Mouse (Mus musculus) megakaryocyte, embryonic 14.5 days (primary cell): ENCODE measurements around the gene Gpc5.

Experiments used
- FLI1 ChIP-seq: IDR thresholded peaks from 2 replicates; pipeline ENCODE4 v1.6.1; 2012; ENCODE audit warnings: low read length, inconsistent platforms, mixed read lengths
- GATA1 ChIP-seq: IDR thresholded peaks from 3 replicates; pipeline ENCODE4 v1.6.1; 2012; ENCODE audit warnings: mixed read lengths, low read length, inconsistent platforms, borderline replicate concordance

DNA sequence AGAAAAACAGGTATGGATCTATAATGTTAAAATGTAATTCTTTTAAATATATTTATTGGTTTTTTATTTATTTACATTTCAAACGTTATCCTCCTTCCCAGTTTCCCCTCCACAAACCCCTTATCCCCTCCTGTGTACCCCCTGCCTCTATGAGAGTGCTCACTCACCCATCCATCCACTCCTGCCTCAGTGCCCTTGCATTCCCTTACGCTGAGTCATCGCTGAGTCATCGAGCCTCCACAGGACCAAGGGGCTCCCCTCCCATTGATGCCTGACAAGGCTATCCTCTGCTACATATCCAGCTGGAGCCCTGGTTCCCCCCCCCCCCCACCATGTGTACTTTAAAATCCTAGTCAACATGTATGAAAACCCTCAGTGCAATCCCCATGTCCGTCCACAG is 738.5 kb downstream of the Gpc5 start:
- TF ChIP-seq GATA1 (no peak), FLI1 (no peak)
